Mouse (Mus musculus): Measurements from ENCODE around the gene Tcea2. TPM values are rescaled to one million over a fixed set of nuclear protein-coding genes. Genes with fewer than 3 reads are reported as not detected.

The Tcea2 gene
- polyA plus RNA-seq, 1 experiment from 2014 or later = 19.3 TPM

DNA sequence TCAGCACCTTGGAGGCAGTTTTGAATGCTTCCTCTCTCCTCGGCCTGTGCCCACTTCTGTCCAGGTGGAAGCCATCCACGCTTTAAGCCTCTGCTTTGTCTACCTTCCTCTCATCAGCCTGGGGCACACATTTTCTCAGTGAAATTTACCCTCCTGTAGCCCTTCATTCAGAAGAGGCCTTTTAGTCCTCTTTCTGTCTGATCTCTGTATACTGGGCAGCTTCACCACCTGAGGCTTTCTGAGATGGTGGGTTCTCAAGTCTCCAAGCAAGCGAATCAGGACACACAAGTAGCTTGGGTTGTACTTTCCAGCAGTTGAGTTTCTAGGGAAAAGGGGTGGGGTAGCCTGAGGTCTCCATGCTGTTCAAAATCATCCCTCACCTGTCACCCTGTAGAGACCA, 12.2 kb downstream of the Tcea2 start:
- peak overlapping the region; percentile 62; the same call in 1 of the 2 replicates for H3K4me3 ChIP-seq (replicated peaks; ENCODE audit: low read length)
- H3K4me1 ChIP-seq (ENCODE audit: control insufficient read depth, insufficient read depth, low read length) = 0 out of 2 replicates have a peak, but pooled peaks cover 11% of the 10 kb centered on the region
- no peaks in the 10 kb centered on the region for H3K9me3 ChIP-seq (replicated peaks; ENCODE audit: control insufficient read depth, low read length)
- WGBS = 83% methylated on average over 3 of the region's 3 CpGs
- H3K36me3 ChIP-seq (ENCODE audit: control insufficient read depth, insufficient read depth, low read length) = no peaks in the 10 kb centered on the region
- peak overlapping the region; percentile 93 for H3K4me2 ChIP-seq (ENCODE audit: low read depth, low read length)
- no peak overlapping the region for H3K27ac ChIP-seq (ENCODE audit: low read length)
- H3K27me3 ChIP-seq (ENCODE audit: control insufficient read depth, insufficient read depth, low read length) = no peaks in the 10 kb centered on the region
- no peak for ATAC-seq (ENCODE audit: insufficient read depth, low FRiP score)
- no peak overlapping the region for H3K9ac ChIP-seq (ENCODE audit: low read length)

DNA sequence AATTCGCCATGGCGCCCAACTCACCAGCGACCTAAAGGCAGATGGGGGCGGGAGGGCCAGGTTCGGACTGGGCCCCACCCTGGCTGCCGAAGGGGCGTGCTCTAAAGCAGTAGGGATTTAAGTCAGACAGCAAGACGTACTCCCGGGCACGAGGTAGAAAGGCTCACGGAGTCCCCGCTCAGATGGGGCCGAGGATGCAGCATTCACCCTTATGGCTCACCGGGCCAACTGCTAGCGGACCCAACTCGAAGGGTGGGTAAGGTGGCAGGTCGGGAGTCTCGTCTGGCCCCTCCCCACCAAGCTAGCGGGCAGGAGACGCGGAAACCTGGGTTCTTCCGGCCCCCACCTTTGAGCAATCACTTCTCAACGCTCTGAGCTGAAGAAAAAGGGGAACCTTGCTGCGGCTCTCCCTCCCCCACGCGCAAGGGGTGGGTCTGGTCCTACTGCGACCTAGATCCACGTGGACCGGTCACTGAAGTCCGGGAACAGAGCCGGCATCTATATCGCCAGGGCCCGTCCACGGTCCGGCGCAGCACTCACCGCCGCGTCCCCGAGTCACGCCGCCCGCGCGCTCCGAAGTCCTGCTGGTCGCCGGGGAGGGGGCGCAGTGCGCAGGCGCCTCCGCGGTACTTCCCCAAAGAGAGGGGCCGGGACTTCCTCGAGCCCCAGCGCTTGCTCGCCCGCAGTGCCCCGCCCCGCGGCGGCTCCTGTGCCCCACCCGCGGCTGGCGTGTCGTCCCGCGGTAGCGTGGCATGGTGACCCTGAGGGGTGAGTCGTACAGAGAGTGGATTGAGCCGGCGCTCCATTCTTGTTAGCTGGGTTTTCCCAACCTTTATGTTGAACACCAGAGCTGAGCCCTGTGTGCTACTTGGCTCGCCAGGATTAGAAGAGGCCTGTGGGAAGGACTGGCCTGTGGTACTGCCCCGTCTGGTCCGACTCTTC, 13.5 kb downstream of the Tcea2 start, which contains the start of gene Rgs19:
Gene Rgs19, minus strand, starts transcription at position 639 of the 942 bp plus-strand sequence.
- under 1% methylated on average over 75 of the region's 75 CpGs for WGBS
- Histone ChIP-seq H3K36me3 (ENCODE audit: control insufficient read depth, insufficient read depth, low read length) (no peaks in the 10 kb centered on the region), H3K9ac (ENCODE audit: low read length) (peak within 1 kb of the TSS; percentile 77), H3K4me3 (replicated peaks; ENCODE audit: low read length) (peak within 1 kb of the TSS; percentile 62), H3K27me3 (ENCODE audit: control insufficient read depth, insufficient read depth, low read length) (no peaks in the 10 kb centered on the region), H3K4me1 (ENCODE audit: control insufficient read depth, insufficient read depth, low read length) (0 out of 2 replicates have a peak, but pooled peaks cover 11% of the 10 kb centered on the region), H3K4me2 (ENCODE audit: low read depth, low read length) (peak within 1 kb of the TSS; percentile 93), H3K27ac (ENCODE audit: low read length) (peak within 1 kb of the TSS; percentile 55; the same call in 1 of the 2 replicates), H3K9me3 (replicated peaks; ENCODE audit: control insufficient read depth, low read length) (no peaks in the 10 kb centered on the region)
- ATAC-seq (ENCODE audit: insufficient read depth, low FRiP score) = peak; percentile 90

DNA sequence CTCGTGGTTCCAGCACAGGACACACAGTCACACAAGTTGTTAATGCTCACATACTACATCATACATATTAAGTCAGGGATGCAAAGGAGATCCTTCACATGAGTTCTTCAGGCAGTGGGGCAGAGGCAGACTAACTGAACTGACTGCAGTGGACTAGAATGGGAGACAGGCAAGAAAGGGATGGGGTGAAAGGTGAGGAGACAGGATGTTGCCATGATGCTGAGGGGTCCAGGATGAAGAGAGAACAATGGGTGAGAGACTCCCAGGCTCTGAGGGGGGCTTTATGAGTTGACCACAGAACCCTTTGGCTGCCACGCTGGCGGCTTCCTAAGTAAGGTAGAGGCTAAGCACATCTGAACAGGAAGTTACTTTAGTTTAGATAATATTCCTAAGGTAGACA, 14.5 kb downstream of the Tcea2 start:
- ATAC-seq (ENCODE audit: insufficient read depth, low FRiP score) = no peak
- no peaks in the 10 kb centered on the region for H3K36me3 ChIP-seq (ENCODE audit: control insufficient read depth, insufficient read depth, low read length)
- H3K9me3 ChIP-seq (replicated peaks; ENCODE audit: control insufficient read depth, low read length) = no peaks in the 10 kb centered on the region
- H3K4me1 ChIP-seq (ENCODE audit: control insufficient read depth, insufficient read depth, low read length) = 0 out of 2 replicates have a peak, but pooled peaks cover 11% of the 10 kb centered on the region
- 0 out of 2 replicates have a peak overlapping the region, but pooled peaks have one; percentile 62 for H3K4me3 ChIP-seq (replicated peaks; ENCODE audit: low read length)
- 89% methylated on average over 3 of the region's 3 CpGs for WGBS
- no peak overlapping the region for H3K27ac ChIP-seq (ENCODE audit: low read length)
- no peaks in the 10 kb centered on the region for H3K27me3 ChIP-seq (ENCODE audit: control insufficient read depth, insufficient read depth, low read length)
- no peak overlapping the region for H3K9ac ChIP-seq (ENCODE audit: low read length)
- H3K4me2 ChIP-seq (ENCODE audit: low read depth, low read length) = peak overlapping the region; percentile 93

DNA sequence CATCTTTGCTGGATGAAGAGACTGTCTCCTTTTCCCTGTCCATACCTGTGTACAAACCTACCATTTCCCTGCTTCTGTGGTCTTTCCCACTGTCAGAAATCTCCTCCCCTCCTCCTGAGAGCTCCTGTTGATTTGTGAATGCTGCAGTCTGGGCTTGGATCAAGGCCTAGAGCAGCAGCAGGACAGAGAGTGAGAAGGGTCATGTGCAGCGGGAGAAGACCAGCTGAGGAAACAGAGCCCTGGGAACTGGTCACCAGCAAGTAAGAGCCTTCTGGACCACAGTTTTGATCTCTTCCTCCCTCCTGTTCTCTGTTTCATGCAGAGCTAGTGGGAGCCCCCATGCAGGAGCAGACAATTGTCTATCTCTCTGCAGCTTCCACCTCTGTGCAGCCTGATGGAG, 15.7 kb downstream of the Tcea2 start:
- no peak overlapping the region for H3K4me2 ChIP-seq (ENCODE audit: low read depth, low read length)
- no peaks in the 10 kb centered on the region for H3K36me3 ChIP-seq (ENCODE audit: control insufficient read depth, insufficient read depth, low read length)
- no peak overlapping the region for H3K4me3 ChIP-seq (replicated peaks; ENCODE audit: low read length)
- 67% methylated on average over 1 of the region's 1 CpGs for WGBS
- no peak overlapping the region for H3K27ac ChIP-seq (ENCODE audit: low read length)
- ATAC-seq (ENCODE audit: insufficient read depth, low FRiP score) = no peak
- no peaks in the 10 kb centered on the region for H3K9me3 ChIP-seq (replicated peaks; ENCODE audit: control insufficient read depth, low read length)
- no peaks in the 10 kb centered on the region for H3K27me3 ChIP-seq (ENCODE audit: control insufficient read depth, insufficient read depth, low read length)
- H3K9ac ChIP-seq (ENCODE audit: low read length) = no peak overlapping the region
- H3K4me1 ChIP-seq (ENCODE audit: control insufficient read depth, insufficient read depth, low read length) = 0 out of 2 replicates have a peak, but pooled peaks cover 11% of the 10 kb centered on the region

DNA sequence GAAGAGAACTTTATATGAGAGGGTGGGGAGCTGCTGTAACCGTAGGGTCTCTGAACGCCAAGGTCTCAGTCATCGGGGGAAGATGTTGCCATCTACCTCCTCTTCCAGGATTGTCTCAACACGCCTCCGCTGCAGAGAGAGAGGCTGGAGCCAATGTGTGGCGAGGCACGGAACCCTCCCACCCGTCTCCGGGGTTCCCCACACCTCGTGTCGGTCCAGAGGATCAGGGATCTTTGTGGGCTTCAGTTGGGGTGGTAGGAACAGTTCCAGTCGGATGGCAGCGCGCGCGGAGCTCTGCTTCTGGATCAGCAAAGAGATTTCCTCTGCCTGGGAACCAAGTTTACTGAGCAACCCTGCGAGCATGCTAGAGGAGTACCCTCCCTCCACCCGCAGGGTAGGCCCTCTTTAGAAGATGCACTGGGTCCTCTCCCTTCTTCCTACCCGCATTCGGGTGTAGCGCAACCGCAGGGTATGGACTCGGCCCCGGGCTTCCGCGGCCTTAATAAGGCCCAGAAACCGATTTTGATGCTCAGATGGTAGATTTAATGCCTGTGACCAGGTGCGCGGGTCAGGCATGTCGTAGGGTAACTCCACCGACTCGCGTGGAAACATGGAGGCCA, 16.8 kb downstream of the Tcea2 start:
- H3K4me1 ChIP-seq (ENCODE audit: control insufficient read depth, insufficient read depth, low read length) = 0 out of 2 replicates have a peak, but pooled peaks cover 11% of the 10 kb centered on the region
- no peaks in the 10 kb centered on the region for H3K36me3 ChIP-seq (ENCODE audit: control insufficient read depth, insufficient read depth, low read length)
- H3K27ac ChIP-seq (ENCODE audit: low read length) = no peak overlapping the region
- H3K9ac ChIP-seq (ENCODE audit: low read length) = no peak overlapping the region
- ATAC-seq (ENCODE audit: insufficient read depth, low FRiP score) = no peak
- 70% methylated on average over 33 of the region's 33 CpGs for WGBS
- H3K4me2 ChIP-seq (ENCODE audit: low read depth, low read length) = no peak overlapping the region
- no peaks in the 10 kb centered on the region for H3K9me3 ChIP-seq (replicated peaks; ENCODE audit: control insufficient read depth, low read length)
- H3K4me3 ChIP-seq (replicated peaks; ENCODE audit: low read length) = no peak overlapping the region
- H3K27me3 ChIP-seq (ENCODE audit: control insufficient read depth, insufficient read depth, low read length) = no peaks in the 10 kb centered on the region

DNA sequence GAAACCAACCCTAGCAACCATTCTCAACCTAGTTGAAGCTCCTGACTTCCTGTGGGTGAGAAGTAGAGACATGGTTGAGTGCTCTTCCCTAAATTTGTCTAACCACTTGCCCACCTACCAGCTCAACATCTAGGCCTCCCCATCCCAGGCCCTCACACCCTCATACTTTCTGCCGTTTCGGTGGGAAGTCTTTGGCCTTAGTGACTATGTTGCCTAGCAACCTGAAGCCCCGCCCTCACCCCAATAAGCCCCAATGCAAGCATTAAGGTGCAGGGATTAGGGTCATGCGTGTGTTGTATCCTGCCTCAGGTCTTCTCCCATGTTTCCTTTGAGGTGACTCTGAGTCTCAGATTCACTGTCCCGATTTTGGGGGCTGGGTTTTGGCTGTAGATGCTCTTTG, 18.1 kb downstream of the Tcea2 start, which contains the start of gene Lkaaear1:
Gene Lkaaear1, minus strand, starts transcription at position 202 of the 400 bp plus-strand sequence.
- Histone ChIP-seq H3K9ac (ENCODE audit: low read length) (no peak within 1 kb of the TSS), H3K36me3 (ENCODE audit: control insufficient read depth, insufficient read depth, low read length) (no peaks in the 10 kb centered on the region), H3K4me3 (replicated peaks; ENCODE audit: low read length) (no peak within 1 kb of the TSS), H3K9me3 (replicated peaks; ENCODE audit: control insufficient read depth, low read length) (no peaks in the 10 kb centered on the region), H3K27me3 (ENCODE audit: control insufficient read depth, insufficient read depth, low read length) (no peaks in the 10 kb centered on the region), H3K4me2 (ENCODE audit: low read depth, low read length) (no peak within 1 kb of the TSS), H3K4me1 (ENCODE audit: control insufficient read depth, insufficient read depth, low read length) (0 out of 2 replicates have a peak, but pooled peaks cover under 1% of the 10 kb centered on the region), H3K27ac (ENCODE audit: low read length) (no peak within 1 kb of the TSS)
- ATAC-seq (ENCODE audit: insufficient read depth, low FRiP score) = no peak
- 44% methylated on average over 5 of the region's 5 CpGs for WGBS

DNA sequence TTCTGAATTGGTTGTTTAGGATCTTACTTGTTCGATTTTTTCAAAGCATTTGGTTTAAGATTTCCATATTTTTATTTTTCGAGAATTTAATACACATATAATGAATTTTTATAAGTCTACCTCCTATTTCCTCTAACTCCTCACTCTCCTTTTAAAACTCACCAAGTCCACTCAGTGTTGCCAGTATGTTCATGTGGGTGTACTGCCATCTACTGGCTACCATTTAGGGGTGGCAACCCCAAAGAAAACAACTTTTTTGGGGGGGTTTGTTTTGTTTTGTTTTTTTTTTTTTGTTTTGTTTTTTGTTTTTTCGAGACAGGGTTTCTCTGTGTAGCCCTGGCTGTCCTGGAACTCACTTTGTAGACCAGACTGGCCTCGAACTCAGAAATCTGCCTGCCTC, 26.6 kb downstream of the Tcea2 start:
- H3K36me3 ChIP-seq (ENCODE audit: control insufficient read depth, insufficient read depth, low read length) = no peaks in the 10 kb centered on the region
- ATAC-seq (ENCODE audit: insufficient read depth, low FRiP score) = no peak
- WGBS = 40% methylated on average over 4 of the region's 4 CpGs

DNA sequence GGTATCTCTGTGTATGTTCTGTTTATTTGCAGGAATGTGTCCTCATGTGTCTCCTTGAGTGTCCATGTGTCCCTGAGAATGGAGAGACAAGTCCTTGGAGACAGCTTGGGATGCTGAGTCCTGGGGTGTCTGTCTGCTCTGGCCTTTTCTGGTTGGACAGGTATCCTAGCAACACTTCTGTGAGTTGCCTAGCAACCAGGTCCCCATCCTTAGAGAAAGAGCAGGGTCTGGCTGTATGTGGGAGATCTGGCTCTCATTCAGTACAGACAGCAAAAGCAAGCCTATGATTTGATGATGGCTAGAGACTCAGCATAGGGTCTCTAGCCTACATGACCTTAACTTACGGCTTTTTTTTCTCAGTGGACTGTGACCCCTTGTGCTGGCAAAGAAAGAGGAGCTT, 33.6 kb downstream of the Tcea2 start:
- Histone ChIP-seq H3K4me1 (ENCODE audit: control insufficient read depth, insufficient read depth, low read length) (no peaks in the 10 kb centered on the region), H3K27me3 (ENCODE audit: control insufficient read depth, insufficient read depth, low read length) (no peaks in the 10 kb centered on the region), H3K27ac (ENCODE audit: low read length) (no peak overlapping the region), H3K9me3 (replicated peaks; ENCODE audit: control insufficient read depth, low read length) (no peaks in the 10 kb centered on the region), H3K9ac (ENCODE audit: low read length) (no peak overlapping the region), H3K4me2 (ENCODE audit: low read depth, low read length) (no peak overlapping the region), H3K36me3 (ENCODE audit: control insufficient read depth, insufficient read depth, low read length) (no peaks in the 10 kb centered on the region), H3K4me3 (replicated peaks; ENCODE audit: low read length) (no peak overlapping the region)
- 89% methylated on average over 1 of the region's 1 CpGs for WGBS
- no peak for ATAC-seq (ENCODE audit: insufficient read depth, low FRiP score)

More for the DNA sequence above, 26.6 kb downstream of the Tcea2 start:
- H3K9me3 ChIP-seq (replicated peaks; ENCODE audit: control insufficient read depth, low read length) = no peaks in the 10 kb centered on the region
- no peaks in the 10 kb centered on the region for H3K4me1 ChIP-seq (ENCODE audit: control insufficient read depth, insufficient read depth, low read length)
- H3K27ac ChIP-seq (ENCODE audit: low read length) = no peak overlapping the region
- no peaks in the 10 kb centered on the region for H3K27me3 ChIP-seq (ENCODE audit: control insufficient read depth, insufficient read depth, low read length)
- H3K9ac ChIP-seq (ENCODE audit: low read length) = no peak overlapping the region
- no peak overlapping the region for H3K4me2 ChIP-seq (ENCODE audit: low read depth, low read length)
- H3K4me3 ChIP-seq (replicated peaks; ENCODE audit: low read length) = no peak overlapping the region
